Mouse (Mus musculus) heart, postnatal 36 days (tissue): ENCODE results near the gene Otoa. TPM values are rescaled to one million over a fixed set of nuclear protein-coding genes. Genes with fewer than 3 reads are reported as not detected.

ENCODE experiments used
- DNase-seq, 2 experiments: peaks; one replicate each; pipeline ENCODE4 v3.0.0; 2021 to 2022
- intact Hi-C: fragments of 180-260 bp; cut with DNase I; formaldehyde crosslinking; loops from one replicate; pipeline ENCODE4 v1.15.1; 2025
- total RNA-seq, 2 experiments: library from RNA; stranded (reverse); gene quantifications; 2 replicates each; pipeline ENCODE4 v1.2.3; 2021

Otoa gene
- total RNA-seq, 2 experiments from 2014 or later = not detected

GRCm38 (mm10) chr7:121077829-121078228 lies 3.6 kb upstream of the Otoa start:
- intact Hi-C loops = loop anchor here (1.0 kb wide), 1 partner anchor 42 kb away; no protein-coding TSS in a partner anchor
- peak; percentile 66 to 72 for DNase-seq

- no peak for DNase-seq
- intact Hi-C loops = no loop called here
Observed at GRCm38 (mm10) chr7:121081816-121082215, 366 bp downstream of the Otoa start.

- intact Hi-C loops = no loop called here
- no peak for DNase-seq
Observed at GRCm38 (mm10) chr7:121082949-121083513, 1.6 kb downstream of the Otoa start.

GRCm38 (mm10) chr7:121084840-121085453 lies 3.5 kb downstream of the Otoa start:
- intact Hi-C loops = no loop called here
- no peak for DNase-seq

GRCm38 (mm10) chr7:121085500-121085899 lies 4.0 kb downstream of the Otoa start:
- peak; percentile 18 to 37 for DNase-seq
- intact Hi-C loops = no loop called here

GRCm38 (mm10) chr7:121088745-121089144 lies 7.3 kb downstream of the Otoa start:
- intact Hi-C loops = no loop called here

GRCm38 (mm10) chr7:121090748-121091147 lies 9.3 kb downstream of the Otoa start:
- no peak for DNase-seq
- intact Hi-C loops = no loop called here

More at GRCm38 (mm10) chr7:121088745-121089144, 7.3 kb downstream of the Otoa start:
- DNase-seq = no peak

- intact Hi-C loops = no loop called here
- DNase-seq = no peak
Observed at GRCm38 (mm10) chr7:121093026-121093425, 11.6 kb downstream of the Otoa start.

- intact Hi-C loops = no loop called here
- no peak for DNase-seq
Observed at GRCm38 (mm10) chr7:121098614-121099389, 17.4 kb downstream of the Otoa start.

- intact Hi-C loops = no loop called here
- DNase-seq = peak in 1 of 2 experiments; percentile 10
Observed at GRCm38 (mm10) chr7:121107851-121108250, 26.4 kb downstream of the Otoa start.

GRCm38 (mm10) chr7:121111321-121111720 lies 29.9 kb downstream of the Otoa start:
- DNase-seq = no peak
- intact Hi-C loops = no loop called here

GRCm38 (mm10) chr7:121111762-121112161 lies 30.3 kb downstream of the Otoa start:
- intact Hi-C loops = no loop called here
- no peak for DNase-seq

GRCm38 (mm10) chr7:121120143-121120818 lies 38.8 kb downstream of the Otoa start:
- DNase-seq = peak; percentile 86 to 92
- intact Hi-C loops = loop anchor here (1.0 to 5.0 kb wide), 3 partner anchors 43 to 186 kb away; no protein-coding TSS in a partner anchor

GRCm38 (mm10) chr7:121130837-121131236 lies 49.4 kb downstream of the Otoa start:
- intact Hi-C loops = no loop called here
- no peak for DNase-seq

- DNase-seq = no peak
- intact Hi-C loops = no loop called here
Observed at GRCm38 (mm10) chr7:121141274-121141673, 59.8 kb downstream of the Otoa start.

GRCm38 (mm10) chr7:121150662-121151061 lies 69.2 kb downstream of the Otoa start:
- intact Hi-C loops = no loop called here
- DNase-seq = no peak

GRCm38 (mm10) chr7:121152186-121152585 lies 70.7 kb downstream of the Otoa start:
- DNase-seq = no peak
- intact Hi-C loops = no loop called here

- intact Hi-C loops = no loop called here
- no peak for DNase-seq
Observed at GRCm38 (mm10) chr7:121165616-121166015, 84.2 kb downstream of the Otoa start.

GRCm38 (mm10) chr7:121171888-121172287 lies 90.4 kb downstream of the Otoa start:
- intact Hi-C loops = no loop called here
- DNase-seq = no peak

- intact Hi-C loops = no loop called here
- DNase-seq = no peak
Observed at GRCm38 (mm10) chr7:121187201-121187786, 105.8 kb downstream of the Otoa start.

GRCm38 (mm10) chr7:121188976-121189375 lies 107.5 kb downstream of the Otoa start:
- intact Hi-C loops = no loop called here
- DNase-seq = no peak
